Mouse (Mus musculus) c-Kit-positive CD71-positive TER-119-positive erythroid progenitor cells, embryonic 14.5 days (primary cell): Measurements from ENCODE around the gene Magi2.
A peak's percentile ranks its signal among the peaks of the same experiment; 100 is the strongest.
"Not testable (repeated sequence)": the region's sequence is repeated elsewhere in the genome, so short reads cannot be mapped to it uniquely, and the experiment has no call there.

Experiments used
- DNase-seq: peaks from one replicate; pipeline ENCODE4 v3.0.0-alpha.2; 2013; ENCODE audit warnings: low spot score

The Magi2 gene

GRCm38 (mm10) chr5:19226866-19227243 is at the start of gene Magi2:
Magi2 (plus strand) TSS chr5:19227036.
- no peak for DNase-seq

GRCm38 (mm10) chr5:19178594-19178993 is 48.2 kb upstream of the Magi2 start:
- no peak for DNase-seq

GRCm38 (mm10) chr5:19186175-19186574 is 40.7 kb upstream of the Magi2 start:
- DNase-seq: no peak

GRCm38 (mm10) chr5:19211665-19212064 is 15.2 kb upstream of the Magi2 start:
- no peak for DNase-seq

- DNase-seq: no peak
Measured at GRCm38 (mm10) chr5:19226144-19226865, 531 bp upstream of the Magi2 start.

GRCm38 (mm10) chr5:19227281-19227680 is 445 bp downstream of the Magi2 start:
- no peak for DNase-seq

- DNase-seq: no peak
Measured at GRCm38 (mm10) chr5:19227791-19228331, 1.0 kb downstream of the Magi2 start.

- no peak for DNase-seq
Measured at GRCm38 (mm10) chr5:19241797-19242196, 15.0 kb downstream of the Magi2 start.

- DNase-seq: no peak
Measured at GRCm38 (mm10) chr5:19246426-19246825, 19.6 kb downstream of the Magi2 start.

- no peak for DNase-seq
Measured at GRCm38 (mm10) chr5:19247266-19247665, 20.4 kb downstream of the Magi2 start.

- no peak for DNase-seq
Measured at GRCm38 (mm10) chr5:19262816-19263215, 36.0 kb downstream of the Magi2 start.

GRCm38 (mm10) chr5:19264627-19265026 is 37.8 kb downstream of the Magi2 start:
- no peak for DNase-seq

GRCm38 (mm10) chr5:19292581-19292980 is 65.7 kb downstream of the Magi2 start:
- DNase-seq: no peak

GRCm38 (mm10) chr5:19306656-19307055 is 79.8 kb downstream of the Magi2 start:
- no peak for DNase-seq

- DNase-seq: no peak
Measured at GRCm38 (mm10) chr5:19309870-19310269, 83.0 kb downstream of the Magi2 start.

- DNase-seq: no peak
Measured at GRCm38 (mm10) chr5:19322532-19322931, 95.7 kb downstream of the Magi2 start.

GRCm38 (mm10) chr5:19337561-19337960 is 110.7 kb downstream of the Magi2 start:
- DNase-seq: no peak

GRCm38 (mm10) chr5:19368175-19368574 is 141.3 kb downstream of the Magi2 start:
- no peak for DNase-seq

GRCm38 (mm10) chr5:19395876-19396275 is 169.0 kb downstream of the Magi2 start:
- DNase-seq: no peak

GRCm38 (mm10) chr5:19400299-19400698 is 173.5 kb downstream of the Magi2 start:
- DNase-seq: no peak

- DNase-seq: peak; percentile 4
Measured at GRCm38 (mm10) chr5:19400738-19401408, 174.0 kb downstream of the Magi2 start.

- DNase-seq: not testable (repeated sequence)
Measured at GRCm38 (mm10) chr5:19404268-19404667, 177.4 kb downstream of the Magi2 start.

GRCm38 (mm10) chr5:19414556-19414955 is 187.7 kb downstream of the Magi2 start:
- DNase-seq: no peak
